Mouse (Mus musculus) liver, adult 2 months (tissue): ENCODE data around the gene Rpl36a. TPM values are rescaled to one million over a fixed set of nuclear protein-coding genes. Genes with fewer than 3 reads are reported as not detected.

Experiments
- DNase-seq: peaks from one replicate; pipeline ENCODE4 v3.0.0-alpha.2; 2011; ENCODE audit warnings: low read depth, low spot score; ENCODE audit errors: extremely low read depth
- H3K27ac ChIP-seq: fragments of 200-500 bp; replicated peaks from 2 replicates; pipeline ENCODE4 v1.5.1; 2012; ENCODE audit warnings: low read depth, mild to moderate bottlenecking, control low read depth, inconsistent platforms, low read length; ENCODE audit not compliant: insufficient read depth
- H3K27me3 ChIP-seq: fragments of 200-500 bp; 2 replicates; pipeline ENCODE4 v1.6.1; 2012; ENCODE audit warnings: mild to moderate bottlenecking, moderate library complexity, low read length, inconsistent platforms; ENCODE audit not compliant: control insufficient read depth, insufficient read depth
- H3K36me3 ChIP-seq: fragments of 200-500 bp; 2 replicates; pipeline ENCODE4 v1.6.1; 2012; ENCODE audit warnings: low read length, inconsistent platforms; ENCODE audit not compliant: control insufficient read depth, insufficient read depth
- H3K4me1 ChIP-seq: fragments of 200-500 bp; 2 replicates; pipeline ENCODE4 v1.6.1; 2011; ENCODE audit warnings: low read length; ENCODE audit not compliant: control insufficient read depth, insufficient read depth
- H3K4me3 ChIP-seq: fragments of 200-500 bp; 2 replicates; pipeline ENCODE4 v1.5.1; 2011; ENCODE audit warnings: low read depth, mild to moderate bottlenecking, control low read depth, low read length, moderate library complexity; ENCODE audit not compliant: insufficient read depth
- H3K79me2 ChIP-seq: fragments of 200-500 bp; 2 replicates; pipeline ENCODE4 v1.6.1; 2012; ENCODE audit warnings: inconsistent platforms, mild to moderate bottlenecking, low read length, moderate library complexity; ENCODE audit not compliant: control insufficient read depth, insufficient read depth
- H3K9ac ChIP-seq: fragments of 200-500 bp; 2 replicates; pipeline ENCODE4 v1.6.1; 2012; ENCODE audit warnings: low read depth, mild to moderate bottlenecking, control low read depth, inconsistent platforms, low read length
- CTCF ChIP-seq: fragments of 200-500 bp; IDR thresholded peaks from 2 replicates; pipeline ENCODE4 v1.5.1; 2011; ENCODE audit warnings: low read depth, low read length, control low read depth
- POLR2A ChIP-seq: fragments of 200-500 bp; IDR thresholded peaks from 2 replicates; pipeline ENCODE4 v1.6.1; 2011; ENCODE audit warnings: low read length, control low read depth; ENCODE audit not compliant: insufficient read depth; ENCODE audit errors: extremely low read depth
- WGBS: fragments of 180-500 bp; shearing (Covaris S2); methylation state at CpG from one replicate; pipeline ENCODE4 v1.1.7; 2018; 5-methylcytosine and 5-hydroxymethylcytosine counted together
- polyA plus RNA-seq: library from polyadenylated mRNA; depleted of rRNA; stranded (reverse); fragments of >200 nt; gene quantifications from 2 replicates; pipeline ENCODE4 v1.2.3, GENCODE M21; 2012
- total RNA-seq: library from RNA; depleted of rRNA; stranded (reverse); fragments of >200 nt; gene quantifications from 2 replicates; pipeline ENCODE4 v1.2.3, GENCODE M21; 2014

Rpl36a gene
- total and polyA plus RNA-seq, 2 experiments, result 85.4 to 349 TPM

DNA sequence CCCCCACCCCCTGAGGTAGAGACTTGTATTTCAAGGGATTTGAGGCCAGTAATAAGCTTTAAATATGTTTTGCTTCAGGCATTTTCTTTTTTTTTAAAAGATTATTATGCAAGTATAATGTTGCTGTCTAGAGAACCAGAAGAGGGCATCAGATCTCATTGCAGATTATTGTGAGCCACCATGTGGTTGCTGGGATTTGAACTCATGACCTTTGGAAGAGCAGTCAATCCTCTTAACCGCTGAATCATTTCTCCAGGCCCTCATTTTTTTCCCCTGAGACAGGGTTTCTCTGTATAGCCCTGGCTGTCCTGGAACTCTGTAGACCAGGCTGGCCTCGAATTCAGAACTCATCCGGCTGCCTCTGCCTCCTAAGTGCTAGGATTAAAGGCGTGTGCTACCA is 2.8 kb downstream of the Rpl36a start:
- Histone ChIP-seq H3K4me3 (no peak overlapping the region), H3K79me2 (no peaks in the 10 kb centered on the region), H3K27ac (no peak overlapping the region), H3K27me3 (no peaks in the 10 kb centered on the region), H3K36me3 (peaks cover 13% of the 10 kb centered on the region), H3K4me1 (peaks cover 3% of the 10 kb centered on the region; the same call in 1 of the 2 replicates), H3K9ac (no peak overlapping the region)
- no peak for DNase-seq
- no peak for TF ChIP-seq POLR2A
- TF ChIP-seq CTCF, result no peak
- WGBS, result 88% methylated on average over 4 of the region's 4 CpGs

DNA sequence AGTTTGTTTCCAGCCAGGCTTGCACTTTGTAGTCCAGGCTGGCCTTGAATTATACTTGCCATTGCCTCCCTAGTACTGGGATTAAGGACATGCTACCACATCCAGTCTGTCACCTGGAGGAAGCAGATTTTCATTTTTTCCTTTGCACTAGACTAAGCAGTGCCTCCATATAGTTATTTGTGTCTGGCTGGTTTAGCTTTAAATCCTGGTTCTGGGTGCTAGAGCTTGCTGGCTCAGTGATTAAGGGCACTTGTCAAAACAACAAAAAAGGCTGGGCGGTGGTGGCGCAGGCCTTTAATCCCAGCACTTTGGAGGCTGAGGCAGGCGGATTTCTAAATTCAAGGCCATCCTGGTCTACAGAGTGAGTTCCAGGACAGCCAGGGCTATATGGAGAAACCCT is 3.5 kb downstream of the Rpl36a start:
- no peak overlapping the region for H3K27ac ChIP-seq
- TF ChIP-seq CTCF, result no peak
- no peak for TF ChIP-seq POLR2A
- H3K27me3 ChIP-seq, result no peaks in the 10 kb centered on the region
- H3K9ac ChIP-seq, result no peak overlapping the region
- no peaks in the 10 kb centered on the region for H3K79me2 ChIP-seq
- H3K36me3 ChIP-seq, result peaks cover 13% of the 10 kb centered on the region
- no peak overlapping the region for H3K4me3 ChIP-seq
- no peak for DNase-seq
- WGBS, result 98% methylated on average over 3 of the region's 3 CpGs
- H3K4me1 ChIP-seq, result peaks cover 3% of the 10 kb centered on the region; the same call in 1 of the 2 replicates

DNA sequence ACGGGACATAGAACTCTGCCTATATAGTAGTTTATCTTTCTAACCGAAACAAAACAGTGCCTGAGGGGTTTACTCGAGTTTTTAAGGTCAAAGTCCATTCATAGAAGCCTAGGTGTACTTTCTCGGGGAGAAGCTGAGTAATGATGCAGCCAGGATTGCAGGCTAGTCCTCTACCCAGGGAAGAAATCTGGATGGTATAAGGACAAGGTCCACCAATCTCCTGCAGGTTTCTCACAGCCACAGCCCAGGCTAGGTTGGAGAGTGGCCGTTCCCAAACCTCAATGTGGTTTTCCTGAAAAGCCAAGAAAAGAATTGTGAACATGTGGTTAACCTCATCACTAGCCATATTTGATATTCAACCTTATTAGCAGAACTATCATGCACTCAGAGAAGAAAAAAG is 4.4 kb downstream of the Rpl36a start:
- no peak for DNase-seq

DNA sequence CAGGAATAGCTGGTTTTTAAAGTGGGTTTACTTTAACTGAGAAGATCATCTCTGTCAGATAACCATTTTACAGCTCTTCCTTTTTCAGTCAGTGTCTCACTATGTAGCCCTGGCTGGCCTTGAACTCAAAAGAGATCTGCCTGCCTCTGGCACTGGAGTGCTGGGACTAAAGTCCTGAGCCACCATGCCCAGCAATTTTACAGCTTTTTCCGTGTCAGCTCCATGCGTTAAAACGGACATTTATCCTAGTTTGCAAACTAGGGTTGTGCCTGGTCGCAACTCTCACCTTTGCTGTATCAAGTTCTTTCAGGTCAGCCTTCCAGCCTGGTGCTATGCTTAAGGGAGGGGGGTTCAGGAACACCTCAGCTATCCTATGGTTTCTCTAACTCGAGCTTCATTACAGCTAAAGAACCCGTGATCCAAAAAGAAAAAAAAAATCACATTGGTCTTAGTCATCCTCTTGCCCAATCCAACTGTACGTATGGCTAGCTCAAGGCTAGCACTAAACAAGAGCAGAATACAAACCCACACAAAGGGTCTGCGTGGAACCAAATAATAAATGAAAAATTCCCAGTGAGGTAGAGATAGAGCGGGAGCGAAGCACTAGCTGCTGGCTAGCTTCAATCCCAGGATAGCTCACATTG is 14.6 kb downstream of the Rpl36a start:
- Histone ChIP-seq H3K4me3 (no peak overlapping the region; the same call in 1 of the 2 replicates), H3K79me2 (no peaks in the 10 kb centered on the region; the same call in 1 of the 2 replicates), H3K4me1 (peaks cover 3% of the 10 kb centered on the region), H3K36me3 (no peaks in the 10 kb centered on the region), H3K27me3 (no peaks in the 10 kb centered on the region), H3K27ac (no peak overlapping the region), H3K9ac (no peak overlapping the region; the same call in 1 of the 2 replicates)
- WGBS, result 6% methylated on average over 10 of the region's 10 CpGs
- no peak for DNase-seq
- TF ChIP-seq CTCF (no peak), POLR2A (no peak)

More for the DNA sequence above, 4.4 kb downstream of the Rpl36a start:
- Histone ChIP-seq H3K4me1 (peaks cover 3% of the 10 kb centered on the region; the same call in 1 of the 2 replicates), H3K27ac (no peak overlapping the region), H3K27me3 (no peaks in the 10 kb centered on the region), H3K4me3 (no peak overlapping the region), H3K36me3 (peaks cover 13% of the 10 kb centered on the region), H3K9ac (no peak overlapping the region), H3K79me2 (no peaks in the 10 kb centered on the region)
- TF ChIP-seq POLR2A (no peak), CTCF (no peak)
- WGBS, result 22% methylated on average over 5 of the region's 5 CpGs

DNA sequence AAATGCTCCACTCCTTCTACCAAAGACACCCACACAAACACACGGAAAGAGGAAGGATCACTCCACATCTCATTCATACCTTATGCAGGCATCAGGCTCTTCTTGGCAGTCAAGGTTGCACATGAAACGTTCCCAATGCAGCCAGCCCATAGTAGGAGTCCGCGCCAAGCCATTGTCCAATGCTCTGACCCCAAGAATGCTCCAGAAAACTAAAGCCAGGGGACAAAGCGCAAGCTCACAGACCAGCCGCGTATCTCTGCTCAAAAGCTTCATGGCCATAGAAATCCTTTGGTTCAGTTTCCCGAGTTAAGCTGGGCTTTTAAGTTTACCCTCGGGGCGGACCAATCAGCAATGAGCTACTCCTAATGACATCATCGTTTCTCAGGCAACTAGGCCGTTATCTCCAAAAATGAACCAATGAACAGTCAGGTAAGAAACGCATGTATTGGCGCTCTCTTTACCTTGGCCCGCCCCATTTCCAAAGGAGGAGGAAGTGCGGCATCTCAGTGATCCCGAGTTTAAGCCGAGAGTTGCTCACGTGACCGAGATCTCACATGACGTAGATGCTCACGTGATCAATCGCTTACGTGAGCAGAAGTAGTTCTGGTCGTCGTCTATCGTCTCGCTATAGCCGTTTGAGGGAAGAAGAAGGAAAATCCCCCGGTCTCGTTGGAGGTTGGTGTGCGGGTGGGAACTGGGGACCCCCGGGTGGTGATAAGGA is 15.4 kb downstream of the Rpl36a start, which contains the start of the genes Gla and Hnrnph2:
Gla (minus strand) TSS at position 467 of the 721 bp plus-strand sequence.
Hnrnph2 (plus strand) TSS at position 521 of the 721 bp plus-strand sequence.
- Histone ChIP-seq H3K9ac (peak within 1 kb of the TSS; percentile 86), H3K4me3 (peak within 1 kb of the TSS; percentile 91), H3K79me2 (no peaks in the 10 kb centered on the region; the same call in 1 of the 2 replicates), H3K4me1 (peaks cover 3% of the 10 kb centered on the region), H3K27me3 (no peaks in the 10 kb centered on the region), H3K27ac (peak within 1 kb of the TSS; percentile 82), H3K36me3 (no peaks in the 10 kb centered on the region)
- WGBS, result 0% methylated on average over 33 of the region's 33 CpGs
- 0 out of 2 replicates have a peak, but pooled peaks have one; percentile 10 for TF ChIP-seq POLR2A
- TF ChIP-seq CTCF, result no peak
- peak; percentile 95 for DNase-seq
